Mouse (Mus musculus) midbrain, postnatal 0 days (tissue): Measurements from ENCODE around the gene Cxcr2. TPM values are rescaled to one million over a fixed set of nuclear protein-coding genes. Genes with fewer than 3 reads are reported as not detected.

Experiments used
- ATAC-seq: fragments of 200-750 bp; cut with Nextera tagmentation; 2 replicates; pipeline ENCODE4 v1.8.0; 2017; ENCODE audit warnings: moderate number of reproducible peaks, mild to moderate bottlenecking, moderate TSS enrichment, moderate library complexity; ENCODE audit not compliant: low FRiP score
- DNase-seq: peaks from one replicate; pipeline ENCODE4 v3.0.0-alpha.2; 2015; ENCODE audit warnings: low spot score
- H3K27ac ChIP-seq: fragments of 300-500 bp; sonication (generic); 2 replicates; pipeline ENCODE4 v1.5.1; 2014; ENCODE audit warnings: low read depth, mild to moderate bottlenecking, low read length, mixed read lengths
- H3K27me3 ChIP-seq: fragments of 300-500 bp; sonication (generic); 2 replicates; pipeline ENCODE4 v1.6.1; 2014; ENCODE audit warnings: low read length, control low read depth, mixed read lengths; ENCODE audit not compliant: insufficient read depth
- H3K36me3 ChIP-seq: fragments of 300-500 bp; sonication (generic); 2 replicates; pipeline ENCODE4 v1.6.1; 2014; ENCODE audit warnings: low read length, control low read depth, mixed read lengths; ENCODE audit not compliant: insufficient read depth
- H3K4me1 ChIP-seq: fragments of 300-500 bp; sonication (generic); 2 replicates; pipeline ENCODE4 v1.6.1; 2014; ENCODE audit warnings: mild to moderate bottlenecking, control low read depth, antibody characterized with exemption, low read length, mixed read lengths; ENCODE audit not compliant: insufficient read depth
- H3K4me2 ChIP-seq: fragments of 300-500 bp; sonication (generic); 2 replicates; pipeline ENCODE4 v1.6.1; 2014; ENCODE audit warnings: low read depth, mild to moderate bottlenecking, low read length, mixed read lengths; ENCODE audit not compliant: poor library complexity, severe bottlenecking
- H3K4me3 ChIP-seq: fragments of 300-500 bp; sonication (generic); 2 replicates; pipeline ENCODE4 v1.5.1; 2014; ENCODE audit warnings: low read depth, mild to moderate bottlenecking, low read length, moderate library complexity
- H3K9ac ChIP-seq: fragments of 300-500 bp; sonication (generic); replicated peaks from 2 replicates; pipeline ENCODE4 v1.6.1; 2014; ENCODE audit warnings: mild to moderate bottlenecking, low read length, moderate library complexity, mixed read lengths; ENCODE audit not compliant: poor library complexity, severe bottlenecking
- H3K9me3 ChIP-seq: fragments of 300-500 bp; sonication (generic); 2 replicates; pipeline ENCODE4 v1.6.1; 2016; ENCODE audit warnings: low read length, control low read depth
- CTCF ChIP-seq: IDR thresholded peaks from 2 replicates; pipeline ENCODE4 v1.5.1; 2016; ENCODE audit warnings: antibody characterized with exemption, mild to moderate bottlenecking
- WGBS: fragments of 180-500 bp; shearing (Covaris S2); extraction: QIAGEN DNeasy Blood & Tissue Kit; methylation state at CpG from one replicate; pipeline ENCODE4 v1.1.7; 2014; 5-methylcytosine and 5-hydroxymethylcytosine counted together
- polyA plus RNA-seq: library from polyadenylated mRNA; unstranded; fragments of >200 nt; fragmentation: Nextera tagmentation; extraction: Ambion mirVana; gene quantifications from 2 replicates; pipeline ENCODE4 v1.2.1, GENCODE M21; 2015
- total RNA-seq: library from RNA; depleted of rRNA; stranded (reverse); fragments of >200 nt; gene quantifications from 2 replicates; pipeline ENCODE4 v1.2.3, GENCODE M21; 2014

Gene Cxcr2
- total and polyA plus RNA-seq, 2 experiments from 2014 or later, result 0.16 to 0.38 TPM

- no peaks in the 10 kb centered on the region for H3K9me3 ChIP-seq
Measured at GRCm38 (mm10) chr1:74196621-74197419, 43.0 kb downstream of the Cxcr2 start.

DNA sequence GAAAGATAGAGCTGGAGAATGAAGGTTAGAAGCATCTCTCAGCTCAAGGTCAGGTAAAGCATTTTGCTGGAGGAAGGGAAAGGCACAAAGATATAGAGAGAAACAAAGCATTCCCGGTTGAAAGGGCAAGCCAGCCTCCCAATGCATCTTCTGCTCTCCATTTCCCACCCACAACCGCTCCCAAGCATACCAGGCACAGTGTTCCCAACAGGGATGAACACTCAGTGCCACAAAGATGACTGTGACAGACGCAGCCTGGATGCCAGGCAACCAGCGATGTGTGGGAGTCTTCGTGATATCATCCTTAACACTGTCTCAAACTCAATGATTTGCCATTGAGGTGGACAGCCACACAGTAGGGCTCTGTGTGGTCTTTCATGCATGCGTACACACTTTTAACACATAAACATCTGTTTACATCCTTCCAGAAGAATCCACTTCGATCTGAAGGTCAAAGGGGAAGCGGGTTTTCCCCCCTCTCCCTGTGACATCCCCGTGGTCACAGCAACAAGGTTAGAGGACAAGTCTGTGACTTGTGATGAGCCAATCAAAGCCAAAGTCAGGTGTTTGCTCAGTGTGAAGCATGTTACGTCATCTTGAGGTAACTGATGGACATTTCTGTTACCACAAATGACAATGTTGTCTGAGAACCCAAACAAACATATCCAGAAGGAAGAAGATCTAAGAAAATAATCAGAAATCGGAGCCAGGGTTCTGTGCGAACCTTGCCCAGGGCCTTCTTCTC is 44.1 kb downstream of the Cxcr2 start:
- Histone ChIP-seq H3K9me3 (no peaks in the 10 kb centered on the region), H3K9ac (no peak overlapping the region), H3K4me1 (no peaks in the 10 kb centered on the region), H3K4me2 (no peak overlapping the region), H3K4me3 (no peak overlapping the region), H3K27ac (no peak overlapping the region), H3K27me3 (no peaks in the 10 kb centered on the region), H3K36me3 (no peaks in the 10 kb centered on the region)
- TF ChIP-seq CTCF, result no peak
- no peak for DNase-seq
- WGBS, result 80% methylated on average over 12 of the region's 12 CpGs
- ATAC-seq, result no peak

More at GRCm38 (mm10) chr1:74196621-74197419, 43.0 kb downstream of the Cxcr2 start:
- ATAC-seq, result no peak
- no peaks in the 10 kb centered on the region for H3K36me3 ChIP-seq
- no peak for DNase-seq
- H3K4me3 ChIP-seq, result no peak overlapping the region
- TF ChIP-seq CTCF, result no peak
- no peak overlapping the region for H3K9ac ChIP-seq
- H3K27ac ChIP-seq, result no peak overlapping the region
- no peaks in the 10 kb centered on the region for H3K4me1 ChIP-seq
- 83% methylated on average over 17 of the region's 17 CpGs for WGBS
- no peaks in the 10 kb centered on the region for H3K27me3 ChIP-seq
- no peak overlapping the region for H3K4me2 ChIP-seq

DNA sequence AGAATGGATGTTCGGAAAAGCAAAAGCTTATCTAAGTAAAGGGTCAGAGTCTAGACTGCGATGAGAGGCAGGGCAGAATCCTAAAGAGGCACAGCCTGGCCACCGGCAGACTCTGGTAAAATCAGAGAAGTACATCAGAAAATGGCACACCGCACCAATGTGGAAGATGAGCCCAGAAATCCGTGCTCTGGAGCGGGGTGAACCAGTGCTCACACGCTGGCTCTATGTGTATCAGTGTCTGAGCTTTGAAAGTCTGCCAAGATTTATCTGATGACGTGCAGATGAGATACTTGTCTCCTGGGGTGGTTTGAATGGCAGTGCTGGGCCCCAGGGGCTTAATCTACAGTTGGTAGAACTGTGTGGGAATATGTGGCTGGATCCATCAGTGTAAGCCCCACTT is 45.3 kb downstream of the Cxcr2 start:
- Histone ChIP-seq H3K9ac (no peak overlapping the region), H3K4me2 (no peak overlapping the region), H3K27ac (no peak overlapping the region), H3K36me3 (no peaks in the 10 kb centered on the region), H3K4me3 (no peak overlapping the region), H3K4me1 (no peaks in the 10 kb centered on the region), H3K27me3 (no peaks in the 10 kb centered on the region), H3K9me3 (no peaks in the 10 kb centered on the region)
- 69% methylated on average over 8 of the region's 8 CpGs for WGBS
- DNase-seq, result peak; percentile 11
- TF ChIP-seq CTCF, result no peak
- ATAC-seq, result no peak

DNA sequence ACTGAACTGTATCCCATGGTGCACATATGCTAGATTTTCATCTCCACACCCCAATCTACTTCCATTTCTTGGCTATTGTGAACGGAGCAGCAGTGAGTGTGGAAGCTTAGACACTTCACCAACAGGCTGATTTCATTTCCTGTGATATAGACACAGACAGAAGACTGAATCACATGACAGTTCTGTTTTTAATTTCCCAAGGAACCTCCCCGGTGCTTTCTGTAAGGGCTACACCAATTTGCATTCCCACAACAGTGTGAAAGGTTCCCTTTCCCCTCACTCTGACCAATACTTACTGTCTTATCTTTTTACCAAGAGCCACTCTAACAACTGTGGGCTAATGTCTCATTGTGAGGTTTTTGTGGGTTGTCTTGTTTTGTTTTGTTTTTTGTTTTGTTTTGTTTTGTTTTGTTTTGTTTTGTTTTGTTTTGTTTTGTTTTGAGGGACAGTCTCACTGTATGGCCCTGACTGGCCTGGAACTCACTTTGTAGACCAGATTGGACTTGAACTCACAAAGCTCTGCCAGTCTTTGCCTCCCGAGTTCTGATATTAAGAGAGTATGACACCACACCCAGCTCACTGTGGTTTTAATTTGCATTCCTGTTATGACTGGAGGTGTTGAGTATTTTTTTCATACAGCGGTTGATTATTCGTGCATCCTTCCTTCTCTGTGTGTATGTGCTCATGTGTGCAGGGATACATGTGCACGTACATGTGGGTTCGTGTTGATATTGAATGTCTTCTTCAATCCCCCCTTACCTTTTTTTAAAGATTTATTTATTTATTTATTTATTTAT is 47.5 kb downstream of the Cxcr2 start:
- no peak overlapping the region for H3K27ac ChIP-seq
- H3K9ac ChIP-seq, result no peak overlapping the region
- no peaks in the 10 kb centered on the region for H3K4me1 ChIP-seq
- H3K4me3 ChIP-seq, result no peak overlapping the region
- no peak overlapping the region for H3K4me2 ChIP-seq
- ATAC-seq, result no peak
- DNase-seq, result no peak
- H3K36me3 ChIP-seq, result no peaks in the 10 kb centered on the region
- 81% methylated on average over 7 of the region's 7 CpGs for WGBS
- TF ChIP-seq CTCF, result no peak
- H3K27me3 ChIP-seq, result no peaks in the 10 kb centered on the region
- H3K9me3 ChIP-seq, result no peaks in the 10 kb centered on the region

GRCm38 (mm10) chr1:74203457-74203856 is 49.7 kb downstream of the Cxcr2 start:
- H3K27me3 ChIP-seq, result no peaks in the 10 kb centered on the region
- WGBS, result 66% methylated on average over 5 of the region's 5 CpGs
- no peak for TF ChIP-seq CTCF
- no peaks in the 10 kb centered on the region for H3K36me3 ChIP-seq
- DNase-seq (no peak), ATAC-seq (no peak)
- no peak overlapping the region for H3K9ac ChIP-seq
- H3K4me3 ChIP-seq, result no peak overlapping the region
- no peaks in the 10 kb centered on the region for H3K9me3 ChIP-seq
- H3K27ac ChIP-seq, result no peak overlapping the region
- H3K4me2 ChIP-seq, result no peak overlapping the region
- no peaks in the 10 kb centered on the region for H3K4me1 ChIP-seq
